Mouse (Mus musculus) neural tube, embryonic 11.5 days (tissue): ENCODE measurements around the gene Upk3b. TPM values are rescaled to one million over a fixed set of nuclear protein-coding genes. Genes with fewer than 3 reads are reported as not detected.

Source experiments
- ATAC-seq: fragments of 200-750 bp; cut with Nextera tagmentation; 2 replicates; pipeline ENCODE4 v1.8.0; 2017; ENCODE audit warnings: moderate number of reproducible peaks, mild to moderate bottlenecking, moderate TSS enrichment, moderate library complexity; ENCODE audit not compliant: insufficient read depth, low FRiP score, low TSS enrichment
- DNase-seq: peaks from one replicate; pipeline ENCODE4 v3.0.0-alpha.2; 2015; ENCODE audit warnings: low spot score
- H3K27ac ChIP-seq: fragments of 300-500 bp; sonication (generic); 2 replicates; pipeline ENCODE4 v1.5.1; 2014; ENCODE audit warnings: low read depth, mild to moderate bottlenecking, low read length
- H3K27me3 ChIP-seq: fragments of 300-500 bp; sonication (generic); 2 replicates; pipeline ENCODE4 v1.6.1; 2014; ENCODE audit warnings: mild to moderate bottlenecking, low read length, mixed read lengths; ENCODE audit not compliant: control insufficient read depth, insufficient read depth
- H3K36me3 ChIP-seq: fragments of 300-500 bp; sonication (generic); 2 replicates; pipeline ENCODE4 v1.6.1; 2014; ENCODE audit warnings: mild to moderate bottlenecking, low read length, moderate library complexity, mixed read lengths; ENCODE audit not compliant: control insufficient read depth, insufficient read depth
- H3K4me1 ChIP-seq: fragments of 300-500 bp; sonication (generic); 2 replicates; pipeline ENCODE4 v1.6.1; 2014; ENCODE audit warnings: low read length, mixed read lengths; ENCODE audit not compliant: control insufficient read depth, insufficient read depth
- H3K4me2 ChIP-seq: fragments of 300-500 bp; sonication (generic); 2 replicates; pipeline ENCODE4 v1.6.1; 2014; ENCODE audit warnings: low read depth, mild to moderate bottlenecking, moderate library complexity
- H3K4me3 ChIP-seq: fragments of 300-500 bp; sonication (generic); 2 replicates; pipeline ENCODE4 v1.5.1; 2014; ENCODE audit warnings: low read depth, low read length
- H3K9ac ChIP-seq: fragments of 300-500 bp; sonication (generic); 2 replicates; pipeline ENCODE4 v1.6.1; 2014; ENCODE audit warnings: mild to moderate bottlenecking, low read length
- H3K9me3 ChIP-seq: fragments of 300-500 bp; sonication (generic); 2 replicates; pipeline ENCODE4 v1.6.1; 2016; ENCODE audit warnings: low read length; ENCODE audit not compliant: control insufficient read depth
- WGBS: fragments of 180-500 bp; shearing (Covaris S2); extraction: QIAGEN DNeasy Blood & Tissue Kit; methylation state at CpG from one replicate; pipeline ENCODE4 v1.1.7; 2014; 5-methylcytosine and 5-hydroxymethylcytosine counted together
- polyA plus RNA-seq: library from polyadenylated mRNA; unstranded; fragments of >200 nt; fragmentation: Nextera tagmentation; extraction: Ambion mirVana; gene quantifications from 2 replicates; pipeline ENCODE4 v1.2.1, GENCODE M21; 2014

Upk3b gene
- 0.31 and 0.47 TPM in 2 replicates for polyA plus RNA-seq

DNA sequence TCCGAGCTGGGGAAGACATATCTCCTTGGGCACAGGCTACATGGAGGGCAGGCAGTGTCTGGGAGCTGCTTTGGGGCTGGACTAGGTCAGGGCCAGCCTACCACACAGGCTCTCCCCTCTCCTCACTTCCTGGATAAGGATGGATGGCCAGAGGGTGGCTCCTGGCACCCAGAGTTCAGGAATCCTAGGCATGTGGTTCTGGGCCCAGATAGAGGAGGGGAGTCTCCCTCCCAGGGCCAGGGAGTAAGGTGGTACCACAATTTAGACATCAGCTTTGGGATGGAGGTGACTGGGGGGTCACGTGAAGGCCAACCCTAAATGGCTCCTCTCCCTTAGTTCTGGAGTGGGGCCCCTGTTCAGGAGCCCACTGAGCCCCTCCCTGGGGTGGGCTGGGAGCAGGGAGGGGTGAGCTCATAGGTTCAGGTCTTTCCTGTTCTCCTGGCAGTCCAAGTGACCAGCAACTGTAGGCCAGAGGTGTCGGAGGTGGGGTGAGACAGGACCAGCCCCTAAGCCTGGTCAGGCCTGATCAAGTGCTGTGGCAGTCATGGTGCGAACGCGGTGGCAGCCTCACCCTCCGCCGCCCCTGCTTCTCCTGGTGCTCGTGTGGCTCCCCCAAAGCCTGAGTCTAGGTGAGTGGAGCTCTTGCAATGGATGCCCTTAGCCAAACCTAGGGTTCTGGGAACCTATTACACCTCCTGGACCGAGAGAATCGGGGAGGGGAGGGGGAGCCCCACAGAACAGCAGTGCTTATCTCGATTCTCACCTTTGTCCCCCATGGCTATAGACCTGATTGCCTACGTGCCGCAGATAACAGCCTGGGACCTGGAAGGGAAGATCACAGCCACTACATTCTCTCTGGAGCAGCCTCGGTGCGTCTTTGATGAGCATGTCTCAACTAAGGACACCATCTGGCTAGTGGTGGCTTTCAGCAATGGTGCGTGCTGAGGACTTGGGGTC lies at the start of gene Upk3b:
Upk3b (plus strand) TSS at position 239 of the 957 bp plus-strand sequence.
- DNase-seq (no peak), ATAC-seq (no peak)
- WGBS: 82% methylated on average over 17 of the region's 17 CpGs
- H3K4me3 ChIP-seq: no peak within 1 kb of the TSS
- H3K27ac ChIP-seq: no peak within 1 kb of the TSS
- H3K9me3 ChIP-seq: no peaks in the 10 kb centered on the region
- no peaks in the 10 kb centered on the region for H3K27me3 ChIP-seq
- no peak within 1 kb of the TSS for H3K4me2 ChIP-seq
- no peaks in the 10 kb centered on the region for H3K4me1 ChIP-seq
- no peak within 1 kb of the TSS for H3K9ac ChIP-seq
- no peaks in the 10 kb centered on the region for H3K36me3 ChIP-seq

DNA sequence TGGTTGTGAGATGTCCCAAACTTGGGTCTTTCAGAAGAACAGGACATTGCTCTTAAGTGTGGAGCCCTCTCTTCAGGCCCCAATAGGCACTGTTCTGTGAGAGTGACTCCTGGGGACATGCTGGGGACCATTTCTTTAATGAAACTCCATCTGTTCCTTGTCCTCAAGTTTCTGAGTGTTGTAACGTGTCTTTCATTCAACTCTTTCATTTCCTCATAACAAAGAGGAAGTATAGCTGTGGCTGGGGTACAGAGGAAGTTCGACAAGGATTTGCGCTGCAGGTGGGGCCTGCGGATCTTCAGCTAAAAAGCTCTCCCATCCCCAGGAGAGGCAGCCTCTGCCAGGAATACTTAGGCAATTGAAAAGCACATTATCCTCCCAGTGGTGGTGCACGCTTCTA lies 47.7 kb upstream of the Upk3b start:
- no peak overlapping the region for H3K4me3 ChIP-seq
- 74% methylated on average over 5 of the region's 5 CpGs for WGBS
- H3K4me1 ChIP-seq: peaks cover 3% of the 10 kb centered on the region
- H3K27ac ChIP-seq: no peak overlapping the region
- H3K9me3 ChIP-seq: no peaks in the 10 kb centered on the region
- DNase-seq: no peak
- ATAC-seq: no peak
- H3K9ac ChIP-seq: no peak overlapping the region
- H3K36me3 ChIP-seq: no peaks in the 10 kb centered on the region
- no peak overlapping the region for H3K4me2 ChIP-seq
- no peaks in the 10 kb centered on the region for H3K27me3 ChIP-seq

DNA sequence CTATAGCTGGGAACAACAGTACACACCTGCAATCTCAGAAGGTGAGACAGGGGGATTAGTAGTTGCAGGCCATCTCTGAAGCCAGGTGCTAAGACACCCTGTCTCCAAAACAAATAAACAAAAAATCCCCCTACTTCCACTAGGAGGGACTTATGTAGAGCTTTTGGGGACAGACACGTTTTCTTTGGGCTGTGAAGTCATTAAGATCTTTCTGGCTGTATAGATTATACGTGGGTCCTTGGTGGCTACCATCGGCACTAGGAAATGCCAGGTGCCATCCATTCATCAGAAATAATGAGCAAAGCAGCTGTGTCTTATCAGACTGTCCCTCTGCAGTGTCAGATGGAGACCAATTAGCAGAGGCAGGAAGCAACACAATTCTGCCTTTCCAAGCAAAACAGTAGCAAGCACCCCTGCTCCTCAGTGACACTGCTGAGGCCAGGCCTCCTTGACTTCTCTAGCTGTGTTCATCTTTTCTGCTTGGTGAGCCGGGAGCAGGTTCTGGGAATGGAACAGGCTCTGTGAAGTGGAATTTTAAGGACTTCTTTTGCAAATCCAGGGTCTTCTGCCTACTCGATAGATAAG lies 44.8 kb upstream of the Upk3b start:
- WGBS: 64% methylated on average over 5 of the region's 5 CpGs
- no peaks in the 10 kb centered on the region for H3K36me3 ChIP-seq
- H3K4me3 ChIP-seq: no peak overlapping the region
- DNase-seq: no peak
- H3K9ac ChIP-seq: no peak overlapping the region
- H3K4me1 ChIP-seq: peaks cover 8% of the 10 kb centered on the region
- no peaks in the 10 kb centered on the region for H3K9me3 ChIP-seq
- no peak overlapping the region for H3K4me2 ChIP-seq
- no peaks in the 10 kb centered on the region for H3K27me3 ChIP-seq
- ATAC-seq: no peak
- no peak overlapping the region for H3K27ac ChIP-seq

DNA sequence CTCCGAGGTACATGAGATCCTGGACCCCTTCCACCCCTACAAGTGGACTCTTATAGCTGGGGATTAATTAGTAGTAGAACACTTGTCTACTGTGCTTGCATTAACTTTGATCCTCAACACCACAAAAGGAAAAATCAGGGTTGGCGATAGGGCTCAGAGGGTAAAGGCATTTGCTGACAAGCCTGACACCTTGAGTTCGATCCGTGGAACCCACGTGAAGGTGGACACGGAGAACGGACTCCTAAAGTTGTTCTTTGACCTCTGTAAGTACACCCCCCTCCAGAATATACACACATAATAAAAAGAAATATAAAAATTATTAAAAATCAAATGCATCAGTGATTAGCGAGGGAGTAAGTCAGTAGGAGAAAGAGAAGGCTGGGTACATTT lies 44.0 kb upstream of the Upk3b start:
- 69% methylated on average over 8 of the region's 8 CpGs for WGBS
- 0 out of 2 replicates have a peak, but pooled peaks have one; percentile 4 for ATAC-seq
- Histone ChIP-seq H3K27ac (no peak overlapping the region), H3K27me3 (no peaks in the 10 kb centered on the region), H3K9me3 (no peaks in the 10 kb centered on the region), H3K36me3 (no peaks in the 10 kb centered on the region; the same call in 1 of the 2 replicates), H3K9ac (no peak overlapping the region; the same call in 1 of the 2 replicates), H3K4me2 (no peak overlapping the region; the same call in 1 of the 2 replicates), H3K4me1 (peaks cover 8% of the 10 kb centered on the region), H3K4me3 (peak overlapping the region; percentile 82)
- DNase-seq: no peak

DNA sequence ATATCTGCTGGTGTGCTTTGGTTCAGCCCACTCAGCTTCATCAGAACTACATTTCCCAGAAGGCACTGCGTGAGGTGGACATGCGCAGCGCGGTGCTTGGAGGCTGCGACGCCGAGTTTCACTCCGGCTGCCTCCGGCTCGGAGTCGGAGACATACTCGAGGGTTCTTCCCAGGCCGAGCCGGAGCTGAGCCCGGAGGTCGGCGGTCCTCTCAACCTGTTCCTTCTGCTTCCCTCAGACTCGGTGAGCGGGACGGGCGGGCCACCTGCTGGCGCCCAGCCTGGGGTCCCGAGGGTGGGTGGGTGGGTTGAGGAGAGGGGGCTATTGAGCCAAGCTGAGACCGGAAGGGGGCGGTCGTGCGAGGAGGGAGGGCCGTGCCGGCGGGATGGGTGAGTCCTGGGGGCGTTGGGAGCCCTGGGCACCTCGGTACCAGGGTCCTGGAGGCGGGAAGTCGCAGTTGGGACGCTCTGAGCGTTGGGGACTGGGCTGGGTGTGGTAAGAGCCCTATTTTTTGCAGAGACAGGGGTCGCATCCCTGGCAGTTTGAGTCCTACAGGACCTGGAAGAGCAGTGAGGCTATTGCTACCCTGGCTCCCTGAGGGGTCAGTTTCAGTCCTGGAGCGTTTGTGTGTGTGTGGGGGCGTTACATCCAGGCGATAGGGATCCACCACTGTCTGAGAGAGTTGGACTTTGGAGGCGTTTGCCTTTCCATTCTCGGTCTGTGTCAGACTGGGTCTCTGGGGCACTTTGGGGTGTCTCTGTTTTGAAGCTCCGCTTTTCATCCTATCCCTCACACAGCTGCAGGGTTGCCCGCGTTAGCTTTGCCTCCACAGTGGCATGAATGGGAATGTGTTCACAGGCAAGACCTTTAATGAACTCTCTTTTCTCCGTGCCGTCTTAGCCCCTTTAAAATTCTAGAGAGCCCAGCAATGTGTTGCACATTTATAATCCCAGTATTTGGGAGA lies 43.3 kb upstream of the Upk3b start, which contains the start of gene Dtx2:
Dtx2 (plus strand) TSS at position 76 of the 963 bp plus-strand sequence.
- no peaks in the 10 kb centered on the region for H3K9me3 ChIP-seq
- ATAC-seq (peak; percentile 87), DNase-seq (peak; percentile 90)
- WGBS: 1% methylated on average over 43 of the region's 47 CpGs
- peak within 1 kb of the TSS; percentile 77 for H3K9ac ChIP-seq
- peak within 1 kb of the TSS; percentile 81 for H3K4me2 ChIP-seq
- H3K4me3 ChIP-seq: peak within 1 kb of the TSS; percentile 82
- H3K4me1 ChIP-seq: peaks cover 8% of the 10 kb centered on the region
- no peaks in the 10 kb centered on the region; the same call in 1 of the 2 replicates for H3K36me3 ChIP-seq
- H3K27ac ChIP-seq: peak within 1 kb of the TSS; percentile 58
- no peaks in the 10 kb centered on the region for H3K27me3 ChIP-seq

DNA sequence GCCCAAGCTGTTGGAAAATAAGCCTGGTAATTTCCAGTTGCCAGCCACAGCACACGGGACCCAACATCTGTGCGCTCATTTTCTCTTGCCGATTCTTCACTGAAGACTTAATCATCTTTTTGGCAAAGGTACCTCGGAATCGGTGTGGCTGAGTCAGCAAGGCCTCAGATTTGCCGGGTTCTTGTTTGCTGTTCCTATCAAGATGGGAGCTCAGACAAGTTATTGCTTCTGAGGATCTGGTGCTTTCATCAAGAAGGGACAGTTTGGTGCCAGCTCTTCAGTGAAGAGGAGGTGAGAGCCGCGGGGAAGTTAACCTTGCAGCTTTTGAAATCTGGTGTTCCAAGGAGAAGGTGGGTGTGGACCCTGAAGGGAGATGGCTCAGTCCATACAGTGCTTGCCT lies 42.1 kb upstream of the Upk3b start:
- Histone ChIP-seq H3K27me3 (no peaks in the 10 kb centered on the region), H3K9ac (no peak overlapping the region), H3K4me2 (peak overlapping the region; percentile 81; the same call in 1 of the 2 replicates), H3K4me3 (no peak overlapping the region), H3K4me1 (peaks cover 8% of the 10 kb centered on the region), H3K27ac (no peak overlapping the region), H3K9me3 (no peaks in the 10 kb centered on the region), H3K36me3 (no peaks in the 10 kb centered on the region; the same call in 1 of the 2 replicates)
- ATAC-seq: no peak
- no peak for DNase-seq
- 94% methylated on average over 8 of the region's 8 CpGs for WGBS

DNA sequence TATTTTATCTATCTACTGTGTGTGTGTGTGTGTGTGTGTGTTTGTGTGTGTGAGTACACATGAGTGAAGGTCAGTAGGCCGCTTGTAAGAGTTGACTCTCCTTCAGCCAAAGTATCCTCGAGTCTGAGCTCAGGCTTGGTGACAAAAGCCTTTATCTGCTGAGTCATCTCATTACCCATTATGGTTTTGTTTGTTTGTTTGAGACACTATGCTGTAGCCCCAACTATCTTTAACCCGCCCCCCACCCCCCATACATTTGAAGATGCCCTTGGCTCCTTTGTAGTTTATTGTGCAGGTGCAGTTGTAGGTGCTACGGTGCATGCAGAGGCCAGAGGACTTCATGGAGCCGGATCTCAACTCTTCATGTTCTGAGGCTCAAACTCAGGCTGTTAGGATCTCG lies 37.1 kb upstream of the Upk3b start:
- no peaks in the 10 kb centered on the region; the same call in 1 of the 2 replicates for H3K36me3 ChIP-seq
- no peak overlapping the region for H3K27ac ChIP-seq
- ATAC-seq: no peak

DNA sequence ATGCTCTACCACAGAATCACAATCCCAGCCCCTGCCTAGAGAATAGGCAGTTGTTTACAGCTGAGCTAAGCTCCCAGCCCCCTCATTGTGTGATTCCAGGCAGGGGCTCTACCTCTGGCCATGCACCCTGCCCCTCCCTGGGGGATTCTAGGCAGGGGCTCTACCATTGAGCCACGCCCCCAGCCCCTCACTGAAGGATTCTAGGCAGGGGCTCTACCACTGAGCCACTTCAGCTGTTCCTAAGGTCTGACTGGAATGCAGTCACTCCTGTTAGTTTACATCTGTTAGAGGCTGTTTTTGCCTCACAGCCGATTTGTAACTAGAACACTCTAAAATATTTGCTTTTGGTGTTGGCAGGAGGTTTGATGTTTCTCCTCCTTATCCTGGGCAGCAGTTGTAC lies 36.0 kb upstream of the Upk3b start:
- no peaks in the 10 kb centered on the region; the same call in 1 of the 2 replicates for H3K36me3 ChIP-seq

More for the DNA sequence above, 37.1 kb upstream of the Upk3b start:
- H3K4me1 ChIP-seq: no peaks in the 10 kb centered on the region
- whole genome bisulfite sequencing: 94% methylated on average over 6 of the region's 6 CpGs
- no peak overlapping the region for H3K9ac ChIP-seq
- no peak for DNase-seq
- H3K27me3 ChIP-seq: no peaks in the 10 kb centered on the region
- H3K4me2 ChIP-seq: no peak overlapping the region
- H3K9me3 ChIP-seq: no peaks in the 10 kb centered on the region
- no peak overlapping the region for H3K4me3 ChIP-seq

More for the DNA sequence above, 36.0 kb upstream of the Upk3b start:
- Histone ChIP-seq H3K27me3 (no peaks in the 10 kb centered on the region), H3K9ac (no peak overlapping the region), H3K4me1 (no peaks in the 10 kb centered on the region), H3K27ac (no peak overlapping the region), H3K4me3 (no peak overlapping the region), H3K4me2 (no peak overlapping the region), H3K9me3 (no peaks in the 10 kb centered on the region)
- DNase-seq (no peak), ATAC-seq (no peak)
- 87% methylated on average over 2 of the region's 2 CpGs for WGBS
